Mouse (Mus musculus) cerebellum, postnatal 14 days (tissue): ENCODE measurements around the gene Lemd1.
"Not testable (repeated sequence)": the region's sequence is repeated elsewhere in the genome, so short reads cannot be mapped to it uniquely, and the experiment has no call there.

Experiments used
- DNase-seq, 2 experiments: peaks; one replicate each; pipeline ENCODE4 v3.0.0; 2021; ENCODE audit warnings: mixed read lengths in 2 of 2

Gene Lemd1

DNA sequence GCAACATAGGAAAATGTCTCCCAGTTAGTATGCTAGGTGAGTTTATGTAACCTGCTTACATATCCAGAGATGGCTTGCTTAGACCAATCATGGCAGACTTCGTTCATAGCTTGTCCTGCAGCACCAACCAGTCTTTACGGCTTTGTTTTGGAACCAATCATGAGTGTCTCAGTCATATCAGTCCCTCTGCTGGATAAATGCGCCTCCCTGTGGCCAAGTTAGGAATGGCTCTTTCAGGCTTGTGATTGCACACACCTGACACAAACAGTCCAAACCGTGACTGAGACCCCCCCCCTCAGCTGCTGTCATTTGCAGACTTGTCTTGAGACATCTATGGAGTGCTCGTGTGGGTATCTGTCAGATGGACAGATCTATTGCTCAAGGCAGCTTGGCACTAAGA lies 69.8 kb downstream of the Lemd1 start:
- peak; percentile 26 to 64 for DNase-seq

GRCm38 (mm10) chr1:132263618-132264017 lies 72.4 kb downstream of the Lemd1 start:
- DNase-seq: no peak

- DNase-seq: no peak
These were observed 73.3 kb downstream of the Lemd1 start for GRCm38 (mm10) chr1:132264577-132264976.

DNA sequence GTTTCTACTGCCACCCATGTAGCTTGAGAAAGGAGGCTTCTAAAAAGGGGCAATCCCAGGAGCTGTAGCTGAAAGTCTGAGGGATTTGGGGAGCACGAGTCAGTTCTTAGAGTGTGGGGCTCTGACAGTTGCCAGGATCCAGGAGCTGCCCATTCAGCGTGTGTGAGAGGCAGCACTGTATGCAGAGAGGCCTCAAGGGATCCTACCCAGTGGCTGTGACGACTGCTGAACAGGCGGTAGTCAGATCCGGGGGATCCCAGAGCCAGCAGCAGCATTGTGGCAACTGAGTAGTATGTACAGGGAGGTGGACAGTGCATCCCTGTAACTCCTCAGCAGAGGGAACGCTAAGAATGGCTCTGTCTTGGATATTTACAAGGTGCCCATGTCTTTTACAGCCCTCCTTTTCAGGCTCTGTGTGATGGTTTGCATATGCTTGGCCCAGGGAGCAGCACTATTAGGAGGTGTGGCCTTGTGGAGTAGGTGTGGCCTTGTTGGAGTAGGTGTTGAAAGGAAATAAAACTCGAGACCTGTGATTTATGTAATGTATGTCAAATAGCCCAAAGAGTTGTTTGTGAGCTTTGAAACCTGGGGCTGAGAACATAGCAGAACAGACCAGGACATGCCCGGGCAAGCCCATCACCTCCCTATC lies 74.1 kb downstream of the Lemd1 start:
- DNase-seq: no peak

GRCm38 (mm10) chr1:132265936-132266335 lies 74.7 kb downstream of the Lemd1 start:
- DNase-seq: no peak

DNA sequence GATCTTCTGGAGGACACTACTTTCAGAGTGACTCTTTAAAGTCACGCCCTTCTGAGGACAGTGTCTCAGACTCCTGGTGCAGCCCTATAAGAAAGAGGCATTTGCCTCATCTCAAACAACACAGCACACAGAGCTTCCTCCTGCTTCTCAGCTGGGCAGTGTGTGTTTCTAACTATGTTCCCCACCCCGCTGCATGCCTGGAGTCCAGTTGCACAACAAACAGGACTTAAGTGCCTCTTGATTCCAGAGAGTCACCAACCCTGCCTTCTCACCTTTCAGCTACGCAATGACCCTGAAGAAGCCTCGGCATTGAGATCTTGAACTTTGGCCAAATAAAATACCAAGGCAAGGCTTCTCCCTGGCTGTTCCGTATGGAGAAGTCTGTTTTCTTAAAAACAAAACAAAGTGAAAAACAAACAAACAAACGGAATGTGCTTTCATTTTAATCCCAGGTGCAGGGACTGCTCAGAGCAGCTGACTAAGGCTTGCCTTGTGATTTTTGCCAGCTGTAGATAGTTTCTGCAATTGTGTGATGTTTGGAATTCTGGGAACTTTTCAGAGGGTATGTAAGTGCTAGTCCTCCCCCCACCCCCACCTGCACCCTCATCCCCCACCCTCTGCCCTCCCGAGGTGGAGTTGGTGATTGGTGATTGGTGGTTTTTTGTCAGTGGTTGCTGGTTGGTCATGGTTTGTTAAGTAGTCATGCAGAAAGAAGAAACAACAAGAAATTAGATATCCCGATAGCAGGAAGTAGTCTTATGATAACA lies 75.7 kb downstream of the Lemd1 start:
- DNase-seq: no peak

DNA sequence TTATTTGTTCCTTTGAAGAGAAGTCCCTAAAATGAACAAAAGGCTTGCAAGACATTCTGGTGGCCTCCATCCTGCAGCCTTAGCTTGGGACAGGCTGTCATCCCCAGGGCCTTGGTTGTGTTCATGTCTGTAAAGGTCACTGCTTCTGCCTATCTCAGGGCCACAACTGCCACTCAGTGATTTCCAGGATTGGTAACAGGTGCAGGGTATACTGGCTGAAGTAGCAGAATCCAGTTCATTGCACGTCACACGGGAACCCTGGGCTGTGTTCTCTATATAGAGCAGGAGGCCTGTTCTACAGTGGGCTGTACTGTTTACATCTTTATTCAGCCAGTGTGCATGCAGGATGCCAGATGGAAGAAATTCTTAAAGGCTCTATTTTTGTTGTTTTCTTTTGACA lies 76.7 kb downstream of the Lemd1 start:
- DNase-seq: no peak

- no peak for DNase-seq
These were observed 77.3 kb downstream of the Lemd1 start for GRCm38 (mm10) chr1:132268418-132269060.

GRCm38 (mm10) chr1:132271237-132271636 lies 80.0 kb downstream of the Lemd1 start:
- DNase-seq: no peak

- DNase-seq: no peak
These were observed 85.5 kb downstream of the Lemd1 start for GRCm38 (mm10) chr1:132276694-132277093.

DNA sequence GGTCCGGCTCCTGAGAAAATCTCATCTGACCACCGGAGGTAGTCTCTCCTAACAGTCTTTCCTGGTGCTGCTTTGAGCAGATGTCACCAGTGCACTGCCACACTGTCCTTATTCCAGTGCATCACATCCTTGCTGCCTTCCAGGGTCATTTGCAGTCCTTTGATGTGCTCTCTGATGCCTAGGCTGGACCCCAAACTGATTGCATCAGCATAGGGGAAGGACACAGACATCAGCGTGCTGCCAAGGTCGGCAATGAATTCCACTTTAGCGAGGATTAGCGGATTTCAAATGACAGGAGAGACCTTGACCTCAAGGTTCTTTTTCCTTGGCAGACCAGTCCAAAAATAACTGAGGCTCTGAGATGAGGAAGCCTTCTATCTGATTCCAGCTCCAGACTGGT lies 85.9 kb downstream of the Lemd1 start:
- no peak for DNase-seq

DNA sequence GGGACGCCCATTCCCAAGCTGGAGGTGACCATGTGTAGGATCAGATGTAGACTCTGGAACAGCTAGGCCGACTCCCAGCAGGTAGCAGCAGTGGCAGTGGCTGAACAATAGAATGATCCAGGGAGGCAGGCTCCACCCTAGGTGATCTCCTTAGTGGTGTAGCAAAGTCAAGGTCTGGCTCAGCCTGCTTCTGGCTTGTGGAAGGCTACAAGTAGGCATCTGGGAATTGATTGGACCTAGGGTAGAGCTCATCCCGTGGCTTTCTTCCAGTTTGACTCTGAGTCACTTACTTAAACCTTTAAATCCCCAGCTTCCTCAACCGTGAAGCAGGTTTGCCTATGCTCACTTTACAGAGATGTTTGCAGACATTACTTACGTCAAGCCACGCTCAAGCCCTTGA lies 89.4 kb downstream of the Lemd1 start:
- not testable (repeated sequence) for DNase-seq

GRCm38 (mm10) chr1:132281523-132282176 lies 90.4 kb downstream of the Lemd1 start:
- DNase-seq: peak in 1 of 2 experiments; percentile 46

GRCm38 (mm10) chr1:132282177-132282536 lies 90.9 kb downstream of the Lemd1 start:
- DNase-seq: no peak

GRCm38 (mm10) chr1:132283018-132283417 lies 91.8 kb downstream of the Lemd1 start:
- DNase-seq: no peak

GRCm38 (mm10) chr1:132286735-132287134 lies 95.5 kb downstream of the Lemd1 start:
- no peak for DNase-seq

- peak in 1 of 2 experiments; percentile 29 for DNase-seq
These were observed 96.2 kb downstream of the Lemd1 start for GRCm38 (mm10) chr1:132287445-132287844.

GRCm38 (mm10) chr1:132287991-132288451 lies 96.8 kb downstream of the Lemd1 start:
- peak; percentile 74 to 78 for DNase-seq

DNA sequence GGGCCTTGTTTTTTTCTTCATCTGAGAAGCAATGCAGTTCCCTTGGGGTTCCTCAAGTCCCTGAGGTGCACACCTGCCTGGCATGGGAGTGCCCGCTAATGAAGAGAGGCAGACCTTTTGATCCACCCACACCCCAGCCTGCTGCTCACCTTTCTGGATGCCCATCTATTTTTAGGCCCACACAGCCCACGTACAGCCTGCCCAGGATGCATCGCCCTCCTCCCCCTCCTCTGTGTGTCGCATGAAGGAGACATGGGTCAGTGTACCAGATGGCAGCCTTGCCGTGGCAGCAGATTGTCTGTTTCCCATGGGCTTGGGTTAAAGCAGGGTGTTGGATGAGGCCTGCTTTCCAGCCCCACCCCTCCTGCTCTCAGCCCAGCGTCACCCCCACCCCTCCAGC lies 98.7 kb downstream of the Lemd1 start:
- DNase-seq: peak; percentile 80 to 81

DNA sequence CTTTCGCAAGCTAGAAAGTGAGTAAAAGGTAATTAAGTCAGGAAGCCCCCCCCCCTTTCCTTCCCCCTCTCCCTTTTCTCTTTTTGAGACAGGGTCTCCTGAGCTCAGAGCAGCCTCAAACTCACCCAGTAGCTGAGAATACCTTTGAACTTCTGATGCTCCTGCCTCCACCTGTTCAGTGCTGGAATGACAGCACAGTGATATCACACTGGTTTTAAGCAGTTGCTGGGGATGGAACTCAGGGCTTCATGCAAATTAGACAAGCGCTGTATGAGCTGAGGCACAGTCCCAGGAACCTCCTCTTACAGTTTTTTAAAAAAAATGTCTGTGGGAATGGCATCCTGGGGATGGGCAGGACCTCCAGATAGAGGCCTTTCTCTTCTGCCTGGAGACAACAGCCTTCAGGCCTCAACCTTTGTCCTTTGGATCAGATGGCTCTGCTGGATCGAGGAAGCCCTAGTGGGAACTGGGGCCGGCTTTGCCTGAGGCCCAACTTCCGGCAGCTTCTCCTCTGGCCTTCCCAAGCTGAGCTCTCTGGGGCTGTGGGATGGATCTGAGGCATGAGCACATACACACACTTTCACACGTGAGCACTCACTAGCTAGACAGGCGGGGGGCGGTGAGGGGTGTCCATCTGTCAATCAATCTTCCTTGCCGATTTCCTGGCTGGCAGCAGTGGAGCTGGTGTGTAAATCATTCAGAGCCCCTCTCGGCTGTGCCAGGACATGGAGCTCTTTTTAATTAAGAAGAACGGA lies 99.9 kb downstream of the Lemd1 start:
- peak; percentile 49 to 52 for DNase-seq

DNA sequence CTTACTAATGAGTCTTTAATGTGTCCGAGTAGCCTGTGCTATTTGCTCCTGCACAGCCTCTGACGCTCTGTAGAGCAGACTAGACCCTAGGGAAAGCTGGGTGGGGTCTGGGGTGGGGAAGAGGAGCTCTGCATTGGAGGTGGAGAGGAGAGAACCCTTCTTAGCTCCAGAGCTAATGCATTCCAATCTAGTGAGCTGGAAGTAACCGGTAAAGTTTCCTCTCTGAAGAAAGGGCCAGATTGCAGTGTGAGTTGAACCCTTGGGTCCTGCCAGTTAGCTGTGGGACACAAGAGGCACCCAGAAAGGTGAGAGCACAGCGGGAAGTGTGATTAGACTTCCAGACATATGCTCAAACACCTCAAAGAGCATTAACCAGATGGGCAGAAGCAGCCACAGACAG lies 100.5 kb downstream of the Lemd1 start:
- DNase-seq: no peak

- DNase-seq: peak; percentile 71 to 83
These were observed 101.3 kb downstream of the Lemd1 start for GRCm38 (mm10) chr1:132292318-132293129.
